Mouse (Mus musculus) midbrain, postnatal 0 days (tissue): ENCODE data around the gene Mmp24. TPM values are rescaled to one million over a fixed set of nuclear protein-coding genes. Genes with fewer than 3 reads are reported as not detected.
"Not testable (repeated sequence)": the region's sequence is repeated elsewhere in the genome, so short reads cannot be mapped to it uniquely, and the experiment has no call there.

Experiments used
- ATAC-seq: fragments of 200-750 bp; cut with Nextera tagmentation; 2 replicates; pipeline ENCODE4 v1.8.0; 2017; ENCODE audit warnings: moderate number of reproducible peaks, mild to moderate bottlenecking, moderate TSS enrichment, moderate library complexity; ENCODE audit not compliant: low FRiP score
- DNase-seq: peaks from one replicate; pipeline ENCODE4 v3.0.0-alpha.2; 2015; ENCODE audit warnings: low spot score
- H3K27ac ChIP-seq: fragments of 300-500 bp; sonication (generic); 2 replicates; pipeline ENCODE4 v1.5.1; 2014; ENCODE audit warnings: low read depth, mild to moderate bottlenecking, low read length, mixed read lengths
- H3K27me3 ChIP-seq: fragments of 300-500 bp; sonication (generic); 2 replicates; pipeline ENCODE4 v1.6.1; 2014; ENCODE audit warnings: low read length, control low read depth, mixed read lengths; ENCODE audit not compliant: insufficient read depth
- H3K36me3 ChIP-seq: fragments of 300-500 bp; sonication (generic); 2 replicates; pipeline ENCODE4 v1.6.1; 2014; ENCODE audit warnings: low read length, control low read depth, mixed read lengths; ENCODE audit not compliant: insufficient read depth
- H3K4me1 ChIP-seq: fragments of 300-500 bp; sonication (generic); 2 replicates; pipeline ENCODE4 v1.6.1; 2014; ENCODE audit warnings: mild to moderate bottlenecking, control low read depth, antibody characterized with exemption, low read length, mixed read lengths; ENCODE audit not compliant: insufficient read depth
- H3K4me2 ChIP-seq: fragments of 300-500 bp; sonication (generic); 2 replicates; pipeline ENCODE4 v1.6.1; 2014; ENCODE audit warnings: low read depth, mild to moderate bottlenecking, low read length, mixed read lengths; ENCODE audit not compliant: poor library complexity, severe bottlenecking
- H3K4me3 ChIP-seq: fragments of 300-500 bp; sonication (generic); 2 replicates; pipeline ENCODE4 v1.5.1; 2014; ENCODE audit warnings: low read depth, mild to moderate bottlenecking, low read length, moderate library complexity
- H3K9ac ChIP-seq: fragments of 300-500 bp; sonication (generic); replicated peaks from 2 replicates; pipeline ENCODE4 v1.6.1; 2014; ENCODE audit warnings: mild to moderate bottlenecking, low read length, moderate library complexity, mixed read lengths; ENCODE audit not compliant: poor library complexity, severe bottlenecking
- H3K9me3 ChIP-seq: fragments of 300-500 bp; sonication (generic); 2 replicates; pipeline ENCODE4 v1.6.1; 2016; ENCODE audit warnings: low read length, control low read depth
- CTCF ChIP-seq: IDR thresholded peaks from 2 replicates; pipeline ENCODE4 v1.5.1; 2016; ENCODE audit warnings: antibody characterized with exemption, mild to moderate bottlenecking
- WGBS: fragments of 180-500 bp; shearing (Covaris S2); extraction: QIAGEN DNeasy Blood & Tissue Kit; methylation state at CpG from one replicate; pipeline ENCODE4 v1.1.7; 2014; 5-methylcytosine and 5-hydroxymethylcytosine counted together
- polyA plus RNA-seq: library from polyadenylated mRNA; unstranded; fragments of >200 nt; fragmentation: Nextera tagmentation; extraction: Ambion mirVana; gene quantifications from 2 replicates; pipeline ENCODE4 v1.2.1, GENCODE M21; 2015
- total RNA-seq: library from RNA; depleted of rRNA; stranded (reverse); fragments of >200 nt; gene quantifications from 2 replicates; pipeline ENCODE4 v1.2.3, GENCODE M21; 2014

Gene Mmp24
- total and polyA plus RNA-seq, 2 experiments from 2014 or later: 12.3 to 178 TPM

DNA sequence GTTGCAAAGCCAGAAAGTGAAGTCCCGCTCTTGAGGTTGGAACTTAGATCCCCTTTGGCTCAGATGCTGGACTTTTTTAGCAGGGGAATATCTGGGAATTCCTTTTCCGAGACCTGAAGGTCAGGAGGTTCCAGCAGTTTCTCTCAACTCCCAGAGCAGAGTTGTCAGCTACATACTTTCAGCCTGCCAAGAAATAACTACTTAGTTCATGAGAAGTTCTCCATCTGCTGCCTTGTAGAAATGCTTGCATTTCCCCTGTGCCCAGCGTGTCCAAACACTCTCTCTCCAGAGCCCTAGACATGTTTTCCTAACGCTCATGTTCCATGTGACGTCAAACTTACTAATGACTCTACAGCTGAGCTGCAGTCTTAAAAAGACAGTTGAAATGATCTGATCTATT lies 40.1 kb upstream of the Mmp24 start:
- Histone ChIP-seq H3K27me3 (no peaks in the 10 kb centered on the region), H3K36me3 (no peaks in the 10 kb centered on the region), H3K9ac (no peak overlapping the region), H3K9me3 (no peaks in the 10 kb centered on the region), H3K4me3 (no peak overlapping the region), H3K27ac (no peak overlapping the region), H3K4me1 (no peaks in the 10 kb centered on the region), H3K4me2 (no peak overlapping the region)
- TF ChIP-seq CTCF: no peak
- 81% methylated on average over 5 of the region's 5 CpGs for WGBS
- ATAC-seq (no peak), DNase-seq (no peak)

DNA sequence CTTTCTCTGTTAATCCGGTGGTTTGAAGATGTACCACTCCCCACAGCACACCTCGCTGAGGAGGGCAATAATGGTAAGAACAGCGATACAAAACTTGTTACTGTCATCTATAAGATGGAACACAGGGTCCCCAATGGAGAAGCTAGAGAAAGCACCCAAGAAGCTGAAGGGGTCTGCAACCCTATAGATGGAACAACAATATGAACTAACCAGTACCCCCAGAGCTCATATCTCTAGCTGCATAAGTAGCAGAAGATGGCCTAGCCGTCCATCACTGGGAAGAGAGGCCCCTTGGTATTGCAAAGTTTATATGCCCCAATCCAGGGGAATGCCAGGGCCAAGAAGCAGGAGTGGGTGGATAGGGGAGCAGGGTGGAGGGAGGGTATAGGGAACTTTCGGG lies 39.4 kb upstream of the Mmp24 start, which contains the start of gene Gm17581:
Gene Gm17581, minus strand, starts transcription at position 101 of the 400 bp plus-strand sequence.
- H3K4me1 ChIP-seq, ATAC-seq: not testable (repeated sequence)
- 85% methylated on average over 5 of the region's 5 CpGs for WGBS

DNA sequence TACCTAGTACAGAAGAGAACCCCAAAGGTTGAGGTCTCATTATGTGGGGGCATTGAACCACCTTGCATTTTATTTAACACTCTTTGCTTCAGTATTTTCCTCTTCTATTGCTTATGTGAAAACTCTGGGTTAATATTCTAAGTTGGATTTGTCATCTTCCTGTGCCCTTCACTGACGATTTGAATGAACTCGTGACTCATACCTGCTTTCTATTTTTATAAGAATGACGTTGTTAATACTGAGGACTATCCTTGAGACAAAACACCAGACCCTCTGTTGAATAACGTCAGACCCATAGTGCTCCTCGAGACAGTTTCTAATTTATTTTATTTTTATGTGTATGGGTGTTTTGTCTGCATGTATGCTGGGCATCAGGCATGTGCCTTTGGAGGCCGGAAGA lies 38.2 kb upstream of the Mmp24 start:
- no peak overlapping the region for H3K27ac ChIP-seq
- WGBS: 77% methylated on average over 6 of the region's 6 CpGs

More for the DNA sequence above, 39.4 kb upstream of the Mmp24 start, which contains the start of gene Gm17581:
- H3K27ac ChIP-seq, H3K9ac ChIP-seq, H3K9me3 ChIP-seq, H3K4me3 ChIP-seq, H3K4me2 ChIP-seq, H3K36me3 ChIP-seq, DNase-seq, H3K27me3 ChIP-seq: not testable (repeated sequence)

DNA sequence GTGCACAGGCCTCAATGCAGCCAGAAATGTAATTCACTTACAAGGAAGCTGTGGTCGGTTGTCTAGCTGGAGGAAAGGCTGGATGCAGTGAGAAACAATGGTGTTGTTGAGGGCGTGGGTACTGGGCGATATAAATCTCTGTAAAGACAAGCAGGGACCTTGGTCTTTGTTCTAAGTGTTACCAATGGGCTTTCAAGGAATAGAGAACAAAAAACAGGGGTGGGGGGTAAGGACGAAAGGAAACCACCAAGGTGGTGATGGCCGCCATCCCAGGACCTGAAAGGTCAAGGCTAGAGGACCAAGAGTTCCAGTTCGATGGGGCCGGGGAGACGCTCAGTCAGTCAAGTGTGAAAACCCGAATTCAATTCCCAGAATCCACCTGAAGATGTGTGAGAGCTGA lies 37.3 kb upstream of the Mmp24 start:
- Histone ChIP-seq H3K27ac (no peak overlapping the region), H3K27me3 (no peaks in the 10 kb centered on the region), H3K9ac (no peak overlapping the region), H3K4me2 (no peak overlapping the region), H3K4me1 (no peaks in the 10 kb centered on the region), H3K4me3 (no peak overlapping the region), H3K9me3 (no peaks in the 10 kb centered on the region), H3K36me3 (no peaks in the 10 kb centered on the region)
- 69% methylated on average over 9 of the region's 9 CpGs for WGBS
- no peak for TF ChIP-seq CTCF
- ATAC-seq (no peak), DNase-seq (no peak)

More for the DNA sequence above, 38.2 kb upstream of the Mmp24 start:
- no peak overlapping the region for H3K4me2 ChIP-seq
- no peak overlapping the region for H3K9ac ChIP-seq
- no peaks in the 10 kb centered on the region for H3K4me1 ChIP-seq
- DNase-seq (no peak), ATAC-seq (no peak)
- H3K27me3 ChIP-seq: no peaks in the 10 kb centered on the region
- TF ChIP-seq CTCF: no peak
- H3K4me3 ChIP-seq: no peak overlapping the region
- H3K36me3 ChIP-seq: no peaks in the 10 kb centered on the region
- H3K9me3 ChIP-seq: no peaks in the 10 kb centered on the region

DNA sequence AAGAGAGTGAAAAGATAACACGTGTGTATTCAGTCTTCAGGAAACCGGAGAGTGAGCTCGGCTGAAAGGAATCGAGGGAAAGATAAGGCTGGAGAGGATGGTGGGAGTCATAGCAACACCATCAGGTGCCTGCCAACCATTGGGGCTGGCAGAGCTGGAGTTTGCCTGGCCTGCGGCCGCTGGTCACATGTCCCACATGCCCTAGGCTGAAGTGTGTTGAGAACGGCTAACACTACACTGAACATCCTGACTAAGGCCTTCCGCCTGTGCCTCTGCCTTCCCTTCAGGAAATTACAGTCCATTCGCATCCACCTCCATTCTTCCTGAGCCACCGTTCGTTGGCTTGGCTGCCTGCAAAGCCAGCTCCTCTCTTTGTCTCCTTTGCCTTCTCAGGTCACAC lies 32.9 kb upstream of the Mmp24 start:
- no peak overlapping the region for H3K4me2 ChIP-seq
- no peaks in the 10 kb centered on the region for H3K9me3 ChIP-seq
- no peak overlapping the region for H3K4me3 ChIP-seq
- no peak overlapping the region for H3K27ac ChIP-seq
- DNase-seq (no peak), ATAC-seq (no peak)
- no peak for TF ChIP-seq CTCF
- H3K27me3 ChIP-seq: no peaks in the 10 kb centered on the region
- H3K36me3 ChIP-seq: no peaks in the 10 kb centered on the region
- H3K9ac ChIP-seq: no peak overlapping the region
- H3K4me1 ChIP-seq: no peaks in the 10 kb centered on the region
- 84% methylated on average over 11 of the region's 11 CpGs for WGBS

DNA sequence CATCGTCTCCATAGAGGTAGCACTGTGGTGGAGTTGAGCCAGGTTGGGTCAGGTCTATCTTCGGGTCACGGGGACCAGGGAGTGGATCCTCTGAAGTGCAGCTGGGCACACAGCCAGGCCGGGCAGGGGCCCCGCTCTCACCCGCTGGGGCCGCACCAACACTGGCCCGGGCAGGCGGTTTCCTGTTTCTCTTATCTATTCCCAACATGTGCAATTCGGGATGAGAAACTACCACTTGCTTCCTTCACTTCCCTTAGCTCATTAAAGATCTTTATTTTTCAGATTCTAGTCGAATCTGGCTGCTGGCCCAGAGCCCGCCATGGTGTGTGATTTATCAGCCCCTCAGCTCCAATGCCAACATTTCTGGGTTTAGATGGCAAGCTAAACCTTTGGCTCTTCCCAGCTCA lies 32.2 kb upstream of the Mmp24 start:
- 80% methylated on average over 12 of the region's 12 CpGs for WGBS
- no peak overlapping the region for H3K27ac ChIP-seq
- no peaks in the 10 kb centered on the region for H3K4me1 ChIP-seq
- DNase-seq (no peak), ATAC-seq (no peak)
- no peaks in the 10 kb centered on the region for H3K36me3 ChIP-seq
- no peaks in the 10 kb centered on the region for H3K27me3 ChIP-seq
- TF ChIP-seq CTCF: no peak
- no peak overlapping the region for H3K4me3 ChIP-seq
- H3K4me2 ChIP-seq: no peak overlapping the region
- H3K9ac ChIP-seq: no peak overlapping the region
- H3K9me3 ChIP-seq: no peaks in the 10 kb centered on the region
